Mouse (Mus musculus): ENCODE measurements at regions not wholly inside any gene's neighbourhood (a gene's known extent, or its start where the extent isn't known, plus 50 kb on each side); places are given as distances from the start of the nearest gene placed in this dataset.

GRCm38 (mm10) chr12:6930726-6931125 is 1046.7 kb upstream of the Apob start:
- no peak for DNase-seq (ENCODE audit: low spot score)

GRCm38 (mm10) chr12:6956638-6957037 is 1020.8 kb upstream of the Apob start:
- no peak for DNase-seq (ENCODE audit: low spot score)

- DNase-seq (ENCODE audit: low spot score): no peak
Observed at GRCm38 (mm10) chr12:6984664-6985063, 992.8 kb upstream of the Apob start.

GRCm38 (mm10) chr12:7028447-7028846 is 949.0 kb upstream of the Apob start:
- no peak for DNase-seq (ENCODE audit: low spot score)

- no peak for DNase-seq (ENCODE audit: low spot score)
Observed at GRCm38 (mm10) chr12:7029396-7030065, 947.9 kb upstream of the Apob start.

- DNase-seq (ENCODE audit: low spot score): no peak
Observed at GRCm38 (mm10) chr12:7050791-7051190, 926.7 kb upstream of the Apob start.

GRCm38 (mm10) chr12:7054575-7054974 is 922.9 kb upstream of the Apob start:
- DNase-seq (ENCODE audit: low spot score): peak; percentile 16

- DNase-seq (ENCODE audit: low spot score): no peak
Observed at GRCm38 (mm10) chr12:7094582-7094981, 882.9 kb upstream of the Apob start.

- no peak for DNase-seq (ENCODE audit: low spot score)
Observed at GRCm38 (mm10) chr12:7095440-7095839, 882.0 kb upstream of the Apob start.

- DNase-seq (ENCODE audit: low spot score): no peak
Observed at GRCm38 (mm10) chr12:7096221-7096620, 881.2 kb upstream of the Apob start.

- no peak for DNase-seq (ENCODE audit: low spot score)
Observed at GRCm38 (mm10) chr12:7139044-7139443, 838.4 kb upstream of the Apob start.

All from embryo, embryonic 10.5 days (tissue).